Mouse (Mus musculus) thymus, postnatal 10 days (tissue): Measurements from ENCODE around the gene Rps27l.
A peak's percentile ranks its signal among the peaks of the same experiment; 100 is the strongest.

Source experiments
- DNase-seq, 2 experiments: peaks; one replicate each; pipeline ENCODE4 v3.0.0; 2021; ENCODE audit warnings: low spot score in 2 of 2

The Rps27l gene

GRCm38 (mm10) chr9:66920488-66921279, 25.2 kb upstream of the Rps27l start:
- no peak for DNase-seq

DNA sequence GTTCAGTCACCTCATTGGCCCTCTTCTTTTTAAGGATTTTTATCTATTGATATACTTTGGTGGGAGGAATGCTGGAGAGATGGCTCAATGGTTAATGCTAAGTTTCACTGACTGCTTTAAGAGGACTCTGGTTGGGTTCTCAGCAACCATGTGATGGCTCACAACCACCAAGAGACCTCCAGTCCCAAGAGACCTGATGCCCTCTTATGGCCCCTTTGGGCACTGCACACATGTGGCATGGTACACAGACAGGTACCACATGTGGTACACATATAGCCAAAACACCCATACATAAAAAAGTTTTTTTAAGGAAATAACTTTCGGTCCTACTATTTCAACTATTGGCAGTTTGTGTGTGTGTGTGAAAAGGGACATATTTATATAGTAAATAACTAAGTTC, 23.8 kb upstream of the Rps27l start:
- no peak for DNase-seq

GRCm38 (mm10) chr9:66925853-66926252, 20.0 kb upstream of the Rps27l start:
- no peak for DNase-seq

GRCm38 (mm10) chr9:66927696-66928402, 18.0 kb upstream of the Rps27l start:
- DNase-seq = no peak

GRCm38 (mm10) chr9:66930351-66930750, 15.5 kb upstream of the Rps27l start:
- DNase-seq = no peak

GRCm38 (mm10) chr9:66933869-66934808, 11.7 kb upstream of the Rps27l start:
- DNase-seq = no peak

GRCm38 (mm10) chr9:66937507-66937906, 8.4 kb upstream of the Rps27l start:
- DNase-seq = no peak

DNA sequence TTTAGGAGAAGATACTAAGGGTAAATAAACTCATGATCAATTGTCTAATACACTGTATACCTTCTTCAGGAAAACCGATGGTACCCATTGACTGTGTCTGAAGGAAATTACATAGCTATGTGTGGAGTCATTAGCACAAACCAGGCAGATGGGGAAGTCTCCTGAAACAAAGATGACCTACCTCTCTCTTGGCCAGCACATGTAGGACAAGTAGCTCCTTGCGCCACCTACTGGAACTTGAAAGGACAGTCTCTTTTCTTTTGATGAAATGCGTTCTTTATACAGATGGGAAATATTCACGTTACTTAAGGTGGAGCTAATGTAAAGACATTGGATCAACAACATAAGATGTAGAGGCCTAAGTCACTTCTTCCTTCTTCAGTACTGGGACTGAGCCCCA, 7.0 kb upstream of the Rps27l start:
- peak in 1 of 2 experiments; percentile 64 for DNase-seq

DNA sequence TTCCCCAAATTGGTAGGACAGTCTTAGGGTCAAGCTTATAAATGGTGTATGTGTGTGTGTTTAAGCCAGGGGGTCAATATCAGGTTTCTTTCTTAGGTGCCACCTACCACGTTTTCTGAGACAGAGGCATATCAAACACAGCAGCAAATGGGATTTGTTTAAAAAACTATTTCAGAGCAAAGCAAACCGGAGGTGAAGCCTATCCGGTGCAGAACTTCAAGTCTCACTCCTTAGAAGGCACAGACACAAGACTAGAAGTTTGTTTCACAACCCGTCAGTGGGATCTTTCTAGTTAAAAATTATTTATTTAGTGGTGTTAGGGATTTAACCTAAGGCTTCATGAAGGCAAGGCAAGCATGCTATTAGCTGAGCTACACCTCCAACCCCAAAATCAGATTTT, 725 bp upstream of the Rps27l start:
- no peak for DNase-seq

GRCm38 (mm10) chr9:66948536-66948935, 2.6 kb downstream of the Rps27l start:
- no peak for DNase-seq

- DNase-seq = no peak
Measured at GRCm38 (mm10) chr9:66952321-66952720, 6.4 kb downstream of the Rps27l start.

- DNase-seq = no peak
Measured at GRCm38 (mm10) chr9:66952886-66953285, 7.0 kb downstream of the Rps27l start.

DNA sequence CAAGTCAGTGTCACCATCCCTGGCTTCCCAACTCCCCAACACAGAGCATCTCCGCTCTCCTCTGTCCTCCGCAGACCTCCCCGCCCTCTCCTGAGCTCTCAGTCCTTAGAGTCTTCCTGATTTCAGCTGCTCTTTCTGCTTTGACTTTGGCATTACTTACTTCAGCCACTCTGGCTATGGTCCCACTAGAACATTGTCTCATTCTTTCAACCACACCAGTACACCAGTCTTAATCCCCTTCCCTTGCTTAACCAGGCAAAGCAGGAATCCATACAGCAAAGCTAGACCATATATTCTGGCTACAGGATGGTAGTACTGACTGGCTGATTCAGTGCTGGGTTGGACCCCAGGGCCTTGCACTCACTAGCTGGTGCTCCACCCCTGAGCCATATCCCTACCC, 11.6 kb downstream of the Rps27l start:
- no peak for DNase-seq

- no peak for DNase-seq
Measured at GRCm38 (mm10) chr9:66961478-66961877, 15.6 kb downstream of the Rps27l start.

GRCm38 (mm10) chr9:66967492-66967891, 21.6 kb downstream of the Rps27l start:
- DNase-seq = no peak

- no peak for DNase-seq
Measured at GRCm38 (mm10) chr9:66971116-66971515, 25.2 kb downstream of the Rps27l start.

GRCm38 (mm10) chr9:66974721-66975225, 28.9 kb downstream of the Rps27l start:
- DNase-seq = peak; percentile 59 to 69

DNA sequence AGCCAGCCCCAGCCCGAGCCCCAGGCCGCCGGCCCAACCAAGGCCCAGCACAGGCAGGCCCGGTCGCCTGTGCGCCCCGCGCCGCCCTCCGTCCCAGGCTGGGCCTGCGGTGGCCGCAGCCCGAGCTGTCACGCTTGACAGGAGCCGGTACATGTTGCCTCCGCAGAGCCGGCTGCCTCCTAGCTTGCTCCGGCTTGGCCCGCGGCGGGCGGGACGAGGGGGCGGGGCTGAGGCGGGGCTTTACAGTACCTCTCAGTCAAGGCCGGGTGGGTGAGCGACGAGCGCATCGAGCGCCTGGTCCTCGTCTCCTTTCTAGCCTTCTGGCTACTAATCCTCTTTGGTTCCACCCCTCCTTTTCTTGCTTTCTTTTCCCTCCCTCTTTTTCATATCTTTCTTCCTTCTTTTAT, 29.4 kb downstream of the Rps27l start, which contains the start of gene Lactb:
Gene Lactb, minus strand, starts transcription at position 246 of the 407 bp plus-strand sequence.
- DNase-seq = peak; percentile 90 to 94

DNA sequence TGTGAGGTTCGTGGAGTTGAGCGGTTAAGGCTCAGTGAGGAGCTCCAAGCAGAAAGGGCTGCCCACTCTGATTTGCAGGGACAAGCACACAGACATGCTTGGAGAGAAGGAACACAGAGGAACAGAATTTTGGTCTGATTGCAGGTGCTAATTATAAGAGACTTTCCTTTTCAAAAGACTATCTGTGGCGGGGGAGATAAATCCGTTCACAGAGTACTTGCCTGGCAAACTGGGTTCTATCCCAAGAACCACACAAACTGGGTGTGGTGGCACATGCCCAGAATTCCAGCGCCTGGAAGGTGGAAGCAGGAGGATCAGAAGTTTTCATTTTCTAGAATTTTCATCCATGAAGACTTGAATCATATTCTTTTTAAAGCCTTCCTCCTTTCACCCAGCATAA, 31.2 kb downstream of the Rps27l start:
- no peak for DNase-seq

DNA sequence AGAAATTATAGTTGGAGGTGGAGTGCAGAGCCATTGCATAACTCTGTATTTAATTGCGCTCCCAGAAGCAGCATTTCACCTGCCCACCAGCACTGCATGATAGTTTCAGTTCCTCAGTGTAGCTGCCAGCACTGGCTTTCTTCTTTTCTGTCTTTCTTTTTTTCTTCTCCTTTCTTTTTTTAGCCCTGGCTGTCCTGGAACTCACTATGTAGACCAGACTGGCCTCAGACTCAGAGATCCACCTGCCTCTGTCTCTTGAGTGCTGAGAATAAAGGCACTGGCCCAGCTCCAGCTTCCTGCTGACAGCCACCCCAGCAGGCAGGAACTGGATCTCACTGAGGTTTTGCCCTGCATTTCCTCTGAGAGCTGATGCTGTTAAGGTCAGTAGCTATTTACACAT, 32.1 kb downstream of the Rps27l start:
- no peak for DNase-seq

DNA sequence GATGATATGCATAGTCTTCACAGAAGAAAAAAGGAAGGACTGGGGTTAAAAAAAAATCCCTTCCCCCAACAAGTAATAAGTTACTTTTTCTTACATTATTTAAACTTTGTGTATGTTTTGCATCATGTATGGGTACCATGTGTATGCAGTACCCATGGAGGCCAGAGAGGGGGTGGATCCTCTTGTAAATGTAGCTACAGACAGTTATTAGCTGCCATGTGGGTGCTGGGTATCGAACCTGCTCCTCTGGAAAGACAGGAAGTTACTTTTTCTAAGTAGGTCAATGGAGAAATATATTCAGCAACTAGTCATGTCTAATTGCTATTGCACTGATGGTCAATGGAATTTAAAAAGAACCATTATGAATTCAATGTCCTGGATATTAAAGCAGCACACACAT, 32.6 kb downstream of the Rps27l start:
- DNase-seq = no peak

DNA sequence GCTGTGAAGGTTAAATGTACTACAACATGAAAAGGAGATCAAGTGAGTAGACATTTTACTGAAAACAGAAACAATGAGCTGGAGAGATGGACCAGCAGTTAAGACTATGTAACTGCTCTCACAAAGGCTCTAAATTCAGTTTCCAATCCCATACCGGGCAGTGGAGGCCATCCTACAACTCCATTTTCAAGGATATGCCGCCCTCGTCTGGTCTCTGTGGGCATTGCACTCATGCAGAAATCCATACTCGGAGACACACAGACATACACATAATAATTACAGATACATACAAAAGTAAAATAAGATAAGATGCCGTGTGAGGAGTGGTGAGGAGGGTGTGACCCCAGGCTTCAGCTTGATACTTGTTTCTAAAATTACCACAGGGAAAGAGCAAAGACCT, 34.6 kb downstream of the Rps27l start:
- peak; percentile 40 to 69 for DNase-seq
